Mouse (Mus musculus) layer of hippocampus, postnatal 36 days (tissue): Measurements from ENCODE around the gene Psma3. TPM values are rescaled to one million over a fixed set of nuclear protein-coding genes. Genes with fewer than 3 reads are reported as not detected.

ENCODE experiments used
- total RNA-seq, 2 experiments: library from RNA; stranded (reverse); gene quantifications; 2 replicates each; pipeline ENCODE4 v1.2.3; 2021

The Psma3 gene
- total RNA-seq, 2 experiments from 2014 or later, result 214 to 229 TPM

Other genes with a start within 250 kb of the Psma3 start
- 10 to 100 TPM; 20.7 to 20.9 TPM for gene Frmd6, start 149.1 kb upstream of the Psma3 start, total RNA-seq
- 100 to 1,000 TPM; 162 to 168 TPM for gene Actr10, start 36.8 kb upstream of the Psma3 start, total RNA-seq
- 10 to 100 TPM; 41.7 to 44.2 TPM for gene Arid4a, start 41.4 kb downstream of the Psma3 start, total RNA-seq
- not detected for gene Tomm20l, start 136.8 kb downstream of the Psma3 start, total RNA-seq
- 10 to 100 TPM; 61.4 to 61.9 TPM for gene Timm9, start 162.1 kb downstream of the Psma3 start, total RNA-seq
- 1 to 10 TPM; 7.6 to 8.3 TPM for gene 2700049A03Rik, start 162.2 kb downstream of the Psma3 start, total RNA-seq